ENCODE assay signal across 18 mouse cellular contexts in genomic region chr5:38418799-38419198, GRCm38 (mm10).
"Had no signal": no experiment of that assay in that cellular context is flagged by ENCODE, and none has a peak within 500 bp of the region (broad histone marks: within the 10 kb centered on the region; RNA-seq: fewer than 3 reads in every experiment).

No protein-coding gene starts in this region.

- H3K9ac ChIP-seq: limb, embryonic 12.5 days; liver, embryonic 13.5 days; liver, postnatal 0 days; lung, embryonic 15.5 days; midbrain, embryonic 15.5 days; neural tube, embryonic 12.5 days; stomach, embryonic 15.5 days had no signal

- ATAC-seq: liver, postnatal 0 days; midbrain, embryonic 15.5 days had no signal

- H3K4me3 ChIP-seq: left cerebral cortex, adult 2 months; limb, embryonic 12.5 days; liver, embryonic 13.5 days; lung, embryonic 15.5 days; megakaryocyte, embryonic 14.5 days; midbrain, embryonic 15.5 days; neural tube, embryonic 12.5 days; stomach, embryonic 15.5 days had no signal

- H3K36me3 ChIP-seq: limb, embryonic 12.5 days; liver, embryonic 13.5 days; lung, embryonic 15.5 days; midbrain, embryonic 15.5 days; neural tube, embryonic 12.5 days; stomach, embryonic 15.5 days had no signal

- DNase-seq: kidney, adult 18-20 months; kidney, postnatal 10 days; kidney, postnatal 4 days; liver; liver, embryonic 13.5 days; liver, postnatal 0 days; lung, postnatal 14 days; right cerebral cortex, postnatal 4 days; thymus, postnatal 36 days had no signal

- H3K27ac ChIP-seq: left cerebral cortex, adult 2 months; limb, embryonic 12.5 days; liver, embryonic 13.5 days; lung, embryonic 15.5 days; macrophage; midbrain, embryonic 15.5 days; neural tube, embryonic 12.5 days; stomach, embryonic 15.5 days had no signal

- H3K9me3 ChIP-seq: liver, embryonic 13.5 days; lung, embryonic 15.5 days; midbrain, embryonic 15.5 days; neural tube, embryonic 12.5 days; stomach, embryonic 15.5 days had no signal

- H3K4me2 ChIP-seq: limb, embryonic 12.5 days; liver, embryonic 13.5 days; lung, embryonic 15.5 days; midbrain, embryonic 11.5 days; midbrain, embryonic 15.5 days; neural tube, embryonic 12.5 days; stomach, embryonic 15.5 days had no signal

- H3K27me3 ChIP-seq: limb, embryonic 12.5 days; liver, embryonic 13.5 days; lung, embryonic 15.5 days; megakaryocyte, embryonic 14.5 days; midbrain, embryonic 15.5 days; neural tube, embryonic 12.5 days; stomach, embryonic 15.5 days had no signal

- H3K4me1 ChIP-seq: limb, embryonic 12.5 days; lung, embryonic 15.5 days; megakaryocyte, embryonic 14.5 days; stomach, embryonic 15.5 days had no signal
